Mouse (Mus musculus): Measurements from ENCODE around the gene Rgl2.
A peak's percentile ranks its signal among the peaks of the same experiment; 100 is the strongest.

DNA sequence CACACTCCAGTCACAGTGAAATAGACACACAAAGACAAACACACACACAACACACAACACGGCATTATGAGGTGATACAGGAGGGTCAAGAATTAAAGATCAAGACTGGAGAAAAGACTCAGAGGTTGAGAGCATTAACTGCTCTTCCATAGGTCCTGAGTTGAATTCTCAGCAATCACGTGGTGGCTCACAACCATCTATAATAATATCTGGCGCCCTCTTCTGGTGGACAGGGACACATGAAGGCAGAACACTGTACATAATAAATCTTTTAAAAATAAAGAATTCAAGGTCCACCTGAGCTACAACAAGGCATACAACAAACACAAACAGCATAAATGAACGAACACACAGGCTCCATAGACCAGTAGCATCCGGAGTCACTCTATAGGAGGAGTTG lies 39.6 kb downstream of the Rgl2 start:
- TF ChIP-seq CTCF (IDR thresholded peaks at IDR 0.05; ENCODE audit: low read depth) (peak; percentile 38), EP300 (IDR thresholded peaks at IDR 0.05; ENCODE audit: low read depth) (no peak)

All from heart, postnatal 0 days (tissue).